Mouse (Mus musculus) retina, adult 2 months (tissue): ENCODE measurements at regions not wholly inside any gene's neighbourhood (a gene's known extent, or its start where the extent isn't known, plus 50 kb on each side); places are given as distances from the start of the nearest gene placed in this dataset.

Experiments
- DNase-seq: peaks from one replicate; pipeline ENCODE4 v3.0.0-alpha.2; 2012; ENCODE audit warnings: low read depth, low spot score

- no peak for DNase-seq
These were observed 197.1 kb upstream of the Arrdc4 start for GRCm38 (mm10) chr7:68945886-68946863.

GRCm38 (mm10) chr7:68930627-68931334 is 181.7 kb upstream of the Arrdc4 start:
- no peak for DNase-seq

GRCm38 (mm10) chr7:68929669-68930068 is 180.6 kb upstream of the Arrdc4 start:
- no peak for DNase-seq

- no peak for DNase-seq
These were observed 176.6 kb upstream of the Arrdc4 start for GRCm38 (mm10) chr7:68925640-68926039.

- DNase-seq: no peak
These were observed 169.8 kb upstream of the Arrdc4 start for GRCm38 (mm10) chr7:68918632-68919435.

GRCm38 (mm10) chr7:68917876-68918200 is 168.8 kb upstream of the Arrdc4 start:
- DNase-seq: no peak

- no peak for DNase-seq
These were observed 168.3 kb upstream of the Arrdc4 start for GRCm38 (mm10) chr7:68917137-68917875.

GRCm38 (mm10) chr7:68915976-68916375 is 166.9 kb upstream of the Arrdc4 start:
- DNase-seq: no peak

GRCm38 (mm10) chr7:68914344-68914743 is 165.3 kb upstream of the Arrdc4 start:
- peak; percentile 8 for DNase-seq

- DNase-seq: no peak
These were observed 163.1 kb upstream of the Arrdc4 start for GRCm38 (mm10) chr7:68911989-68912655.

GRCm38 (mm10) chr7:68911562-68911961 is 162.5 kb upstream of the Arrdc4 start:
- no peak for DNase-seq

GRCm38 (mm10) chr7:68909694-68910093 is 160.7 kb upstream of the Arrdc4 start:
- DNase-seq: no peak

- DNase-seq: no peak
These were observed 159.4 kb upstream of the Arrdc4 start for GRCm38 (mm10) chr7:68908401-68908834.

- DNase-seq: no peak
These were observed 158.8 kb upstream of the Arrdc4 start for GRCm38 (mm10) chr7:68907867-68908266.

- DNase-seq: no peak
These were observed 157.8 kb upstream of the Arrdc4 start for GRCm38 (mm10) chr7:68906771-68907395.

GRCm38 (mm10) chr7:68905793-68906192 is 156.8 kb upstream of the Arrdc4 start:
- DNase-seq: no peak

- no peak for DNase-seq
These were observed 137.1 kb upstream of the Arrdc4 start for GRCm38 (mm10) chr7:68886173-68886572.

GRCm38 (mm10) chr7:68873008-68873407 is 124.0 kb upstream of the Arrdc4 start:
- DNase-seq: no peak

GRCm38 (mm10) chr7:68864322-68865031 is 115.4 kb upstream of the Arrdc4 start:
- DNase-seq: no peak
